Mouse (Mus musculus): ENCODE data around the gene Kdm2a.
"Not testable (repeated sequence)": the region's sequence is repeated elsewhere in the genome, so short reads cannot be mapped to it uniquely, and the experiment has no call there.

The Kdm2a gene

GRCm38 (mm10) chr19:4417183-4417582 lies 19.1 kb upstream of the Kdm2a start:
- peak; percentile 39 for DNase-seq (ENCODE audit: low read depth, low spot score)

DNA sequence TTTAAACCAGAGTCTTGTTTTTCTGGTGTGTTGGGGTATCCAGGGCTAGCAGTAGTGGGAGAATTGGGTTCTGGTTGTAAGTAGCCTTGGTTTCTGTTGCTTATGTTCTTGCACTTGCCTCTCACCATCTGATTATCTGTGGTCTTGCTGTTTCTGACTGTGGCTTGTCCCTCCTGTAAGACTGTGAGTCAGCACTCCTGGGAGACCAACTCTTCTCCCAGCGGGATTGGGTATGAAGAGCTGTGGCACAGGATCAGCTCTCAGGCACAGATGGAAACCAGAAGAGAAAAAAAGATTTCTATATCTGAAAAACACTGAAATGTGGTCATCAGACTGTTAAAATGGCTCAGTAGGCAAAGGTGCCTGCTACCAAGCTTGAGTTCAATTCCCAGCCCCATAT lies 16.5 kb upstream of the Kdm2a start:
- no peak for DNase-seq (ENCODE audit: low read depth, low spot score)

DNA sequence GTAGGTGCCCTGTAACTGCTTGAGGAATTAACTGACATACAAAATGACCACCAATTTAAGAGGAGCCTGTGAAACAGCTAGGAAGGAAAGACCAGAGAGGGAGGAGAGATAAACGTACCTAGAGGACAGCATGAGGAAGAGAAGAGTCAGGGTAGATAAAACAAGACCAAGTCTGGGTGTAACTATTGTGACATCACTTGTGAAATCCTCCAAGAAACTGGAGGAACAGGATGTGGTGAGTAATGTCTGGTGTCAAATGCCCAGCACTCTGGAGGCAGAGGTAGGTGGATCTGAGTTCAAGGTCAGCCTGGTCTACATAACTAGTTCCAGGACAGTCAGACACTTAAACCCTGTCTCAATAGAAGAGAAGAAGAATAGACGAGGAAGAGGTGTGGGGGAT lies 11.0 kb upstream of the Kdm2a start:
- no peak for DNase-seq (ENCODE audit: low read depth, low spot score)

DNA sequence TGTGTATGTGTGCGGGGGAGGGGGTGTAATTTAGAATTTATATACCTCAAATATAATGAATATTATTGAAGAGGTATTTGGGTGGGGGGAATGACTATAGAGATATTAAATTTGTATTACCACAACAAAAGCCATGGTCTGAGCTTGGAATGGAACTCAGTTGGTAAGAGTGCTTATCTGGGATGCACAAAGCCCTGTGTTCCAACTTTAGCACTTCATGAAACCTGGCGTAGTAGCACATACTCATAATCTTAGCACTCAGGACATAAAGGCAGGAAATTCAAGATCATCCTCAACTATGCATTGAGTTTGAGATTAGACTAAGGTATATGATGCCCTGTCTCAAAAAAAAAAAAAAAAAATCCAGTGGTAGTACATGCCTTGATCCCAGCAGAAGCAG lies 6.8 kb upstream of the Kdm2a start:
- no peak for DNase-seq (ENCODE audit: low read depth, low spot score)

DNA sequence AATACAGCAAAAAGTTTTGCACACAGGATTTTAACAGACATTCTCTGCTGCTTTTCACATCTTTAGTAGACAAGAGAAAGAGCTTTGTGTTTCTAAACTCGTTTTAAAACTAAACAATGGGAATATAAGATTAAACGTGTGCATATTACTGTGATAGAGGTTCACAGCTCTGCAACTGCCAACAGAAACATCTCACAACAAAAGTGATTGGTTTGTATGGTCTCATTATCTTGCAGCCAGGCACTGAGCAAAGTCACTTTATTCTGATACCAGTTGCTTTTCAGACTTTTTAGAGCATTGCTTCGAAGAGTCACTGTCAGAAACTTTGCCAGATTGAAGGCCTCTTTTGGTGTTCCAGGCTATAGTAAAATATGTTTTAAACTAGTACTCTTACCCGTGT lies 874 bp upstream of the Kdm2a start:
- no peak for DNase-seq (ENCODE audit: low read depth, low spot score)

DNA sequence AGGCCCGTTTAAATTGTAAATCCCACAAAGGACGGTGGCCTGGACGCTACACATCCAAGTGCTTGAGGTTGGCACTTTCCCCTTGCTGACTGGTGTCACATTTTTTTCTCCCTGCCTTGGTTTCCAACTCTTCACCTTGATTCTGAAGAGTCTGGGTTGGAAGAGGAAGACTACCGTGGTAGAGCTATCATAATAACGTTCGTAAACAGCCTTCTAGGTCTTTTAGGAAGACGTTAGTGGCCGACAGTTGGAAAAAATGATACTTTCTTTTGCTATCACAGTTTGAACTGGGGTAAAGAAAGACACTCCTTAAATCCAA lies 504 bp upstream of the Kdm2a start:
- no peak for DNase-seq (ENCODE audit: low read depth, low spot score)

DNA sequence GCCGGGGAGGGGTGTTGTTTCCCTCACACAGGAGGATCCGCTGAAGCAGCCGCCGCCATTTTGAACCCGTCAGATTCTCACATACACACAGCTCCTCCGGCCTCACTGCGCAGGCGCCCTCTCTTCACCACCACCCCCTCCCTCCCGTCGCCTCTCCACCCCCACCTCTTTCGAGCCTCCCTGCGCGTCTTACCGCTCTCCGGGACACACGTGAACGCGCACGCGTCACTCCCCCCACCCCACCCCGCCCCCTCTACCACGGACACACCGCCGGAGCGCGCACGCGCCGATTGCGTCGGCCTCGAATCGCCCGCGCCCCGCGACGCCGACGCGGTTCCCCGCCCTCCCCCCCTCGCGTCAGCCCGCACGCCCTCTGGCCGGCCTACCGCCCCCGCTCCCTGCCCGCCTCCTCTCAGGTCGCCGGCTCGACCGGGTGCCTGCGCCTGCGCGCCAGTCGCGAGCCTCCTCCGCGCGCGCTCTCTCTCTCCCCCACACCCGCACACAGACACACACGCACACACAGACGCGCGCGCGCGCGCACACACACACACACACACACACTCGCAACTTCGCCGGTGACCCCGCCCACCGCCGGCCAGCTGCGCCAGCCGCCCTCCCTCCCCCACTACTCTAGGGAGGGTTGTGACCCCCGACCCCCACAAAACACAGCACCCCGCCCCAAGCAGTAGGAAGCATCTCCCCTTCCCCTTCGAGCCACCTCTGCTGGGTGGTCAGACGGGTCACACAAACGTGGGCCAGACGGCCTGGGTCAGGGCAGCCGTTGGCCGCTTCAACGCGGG lies 887 bp downstream of the Kdm2a start:
- DNase-seq (ENCODE audit: low read depth, low spot score) = peak; percentile 99

DNA sequence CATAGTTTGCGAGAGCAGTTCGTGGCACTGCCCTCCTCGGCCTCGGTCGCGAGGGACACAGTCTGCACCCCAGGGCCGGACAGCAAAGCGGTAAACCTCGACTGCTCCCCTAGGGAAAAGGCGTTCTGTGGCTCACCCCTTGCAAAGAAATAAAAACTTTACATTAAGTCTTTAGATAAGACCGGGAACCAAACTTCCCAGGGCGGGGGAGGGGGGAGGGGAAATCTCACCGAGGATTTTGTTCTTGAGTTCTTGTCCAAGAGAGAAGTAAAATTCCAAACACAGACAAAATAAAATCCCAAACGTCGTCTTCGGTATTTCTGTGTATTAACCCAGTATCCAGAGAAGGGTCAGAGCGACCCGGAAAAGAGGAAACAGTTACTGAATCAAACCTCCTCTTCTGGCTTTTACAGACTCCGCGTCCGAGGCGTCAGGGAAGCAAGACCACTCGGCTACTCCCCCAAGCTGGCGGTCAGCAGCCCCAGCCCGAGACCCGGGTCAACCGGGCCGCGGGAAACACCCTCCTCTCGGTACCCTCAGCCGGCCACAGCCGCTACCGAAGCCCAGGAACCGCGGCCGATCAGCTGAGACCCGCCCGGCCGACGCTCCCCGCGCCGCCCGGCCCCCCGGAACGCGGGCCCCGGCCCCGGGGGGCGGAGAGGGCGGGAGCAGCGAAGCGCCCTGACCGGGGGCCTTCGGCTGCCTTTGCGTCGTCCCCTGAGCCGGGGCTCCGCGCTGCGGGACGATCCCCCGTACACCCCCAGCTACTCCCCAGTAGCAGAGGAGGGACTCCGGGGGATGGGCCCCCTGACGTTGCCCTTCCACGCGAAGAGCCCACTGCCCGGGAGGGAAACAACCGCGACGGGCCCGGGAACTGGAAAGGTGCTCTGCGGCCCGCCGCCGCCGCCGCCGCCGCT lies 1.7 kb downstream of the Kdm2a start:
- peak; percentile 10 for DNase-seq (ENCODE audit: low read depth, low spot score)

GRCm38 (mm10) chr19:4387276-4387675 lies 10.8 kb downstream of the Kdm2a start:
- DNase-seq (ENCODE audit: low read depth, low spot score) = no peak

GRCm38 (mm10) chr19:4385026-4385425 lies 13.1 kb downstream of the Kdm2a start:
- DNase-seq (ENCODE audit: low read depth, low spot score) = no peak

- no peak for DNase-seq (ENCODE audit: low read depth, low spot score)
Measured at GRCm38 (mm10) chr19:4384322-4384721, 13.8 kb downstream of the Kdm2a start.

- no peak for DNase-seq (ENCODE audit: low read depth, low spot score)
Measured at GRCm38 (mm10) chr19:4383306-4383705, 14.8 kb downstream of the Kdm2a start.

DNA sequence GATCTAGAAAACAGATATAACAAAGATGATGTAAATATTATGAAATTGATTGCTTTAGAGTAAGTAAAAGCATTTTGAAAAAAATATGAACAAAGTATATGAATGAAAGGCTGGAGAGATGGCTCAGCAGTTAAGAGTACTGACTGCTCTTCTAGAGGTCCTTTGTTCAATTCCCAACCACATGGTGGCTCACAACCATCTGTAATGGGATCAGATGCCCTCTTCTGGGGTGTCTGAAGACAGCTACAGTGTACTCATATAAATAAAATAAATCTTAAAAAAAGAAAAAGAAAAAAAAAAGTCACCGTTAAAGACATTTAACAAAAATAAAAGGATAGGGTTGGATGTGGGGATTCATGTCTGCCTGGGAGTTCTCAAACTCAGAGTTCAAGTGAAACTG lies 15.8 kb downstream of the Kdm2a start:
- not testable (repeated sequence) for DNase-seq (ENCODE audit: low read depth, low spot score)

DNA sequence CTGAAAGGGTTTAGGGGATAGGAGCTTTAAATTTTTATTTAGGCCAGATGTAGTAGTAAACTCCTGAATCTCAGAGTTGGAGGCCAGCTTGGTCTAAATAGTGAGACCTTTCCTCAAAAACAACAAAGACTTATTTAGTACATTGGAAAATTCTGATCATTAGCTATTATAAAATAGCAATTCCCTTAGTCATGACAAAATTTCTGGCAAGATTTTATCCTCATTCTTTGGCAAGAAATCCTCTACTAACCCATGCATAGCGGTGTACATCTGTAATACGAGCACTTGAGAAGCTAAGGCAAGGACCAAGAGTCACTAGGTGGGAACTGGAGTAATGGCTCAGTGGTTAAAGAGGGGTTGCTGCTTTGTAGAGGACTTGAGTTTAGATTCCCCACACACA lies 27.4 kb downstream of the Kdm2a start:
- peak; percentile 11 for DNase-seq (ENCODE audit: low read depth, low spot score)

GRCm38 (mm10) chr19:4370254-4370653 lies 27.8 kb downstream of the Kdm2a start:
- no peak for DNase-seq (ENCODE audit: low read depth, low spot score)

GRCm38 (mm10) chr19:4349455-4349854 lies 48.6 kb downstream of the Kdm2a start:
- no peak for DNase-seq (ENCODE audit: low read depth, low spot score)

DNA sequence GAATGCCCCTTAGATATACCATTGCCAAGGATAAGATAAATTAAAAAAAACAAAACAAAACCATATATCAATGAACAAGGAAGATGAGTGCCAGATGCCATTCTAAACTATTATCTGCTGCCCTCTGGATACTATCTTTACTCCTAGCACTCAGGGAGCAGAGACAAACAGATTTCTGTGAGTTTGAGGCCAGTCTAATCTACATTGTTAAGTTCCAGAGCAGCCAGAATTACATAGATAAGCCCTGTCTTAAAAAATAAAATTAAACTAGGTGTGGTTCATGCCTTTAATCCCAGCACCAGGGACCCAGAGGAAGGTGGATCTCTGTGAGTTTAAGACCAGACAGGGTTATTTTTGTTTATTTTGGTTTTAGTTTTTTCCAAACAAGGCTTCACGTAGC lies 51.6 kb downstream of the Kdm2a start:
- no peak for DNase-seq (ENCODE audit: low read depth, low spot score)

DNA sequence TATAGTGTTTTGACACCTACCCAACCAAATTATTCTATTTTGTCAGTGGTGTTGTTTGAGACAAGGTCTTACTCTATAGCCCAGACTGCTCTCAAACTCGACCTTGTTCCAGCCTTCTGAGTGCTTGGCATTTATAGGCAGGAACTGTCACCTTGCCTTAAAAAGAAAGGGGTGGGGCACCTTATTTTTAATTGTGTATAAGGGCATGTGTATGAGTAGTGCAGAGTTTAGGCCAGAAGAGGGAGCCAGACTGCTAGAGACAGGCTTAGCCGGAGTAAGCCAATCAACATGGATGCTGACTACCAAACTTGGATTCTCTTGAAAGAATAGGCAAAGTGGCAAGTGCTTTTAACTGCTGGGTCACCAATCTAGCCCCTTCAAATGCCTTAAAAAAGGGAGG lies 59.9 kb downstream of the Kdm2a start:
- peak; percentile 51 for DNase-seq (ENCODE audit: low read depth, low spot score)

- peak; percentile 97 for DNase-seq (ENCODE audit: low read depth, low spot score)
Measured at GRCm38 (mm10) chr19:4333791-4334190, 64.3 kb downstream of the Kdm2a start.

GRCm38 (mm10) chr19:4333100-4333775 lies 64.8 kb downstream of the Kdm2a start:
- no peak for DNase-seq (ENCODE audit: low read depth, low spot score)

DNA sequence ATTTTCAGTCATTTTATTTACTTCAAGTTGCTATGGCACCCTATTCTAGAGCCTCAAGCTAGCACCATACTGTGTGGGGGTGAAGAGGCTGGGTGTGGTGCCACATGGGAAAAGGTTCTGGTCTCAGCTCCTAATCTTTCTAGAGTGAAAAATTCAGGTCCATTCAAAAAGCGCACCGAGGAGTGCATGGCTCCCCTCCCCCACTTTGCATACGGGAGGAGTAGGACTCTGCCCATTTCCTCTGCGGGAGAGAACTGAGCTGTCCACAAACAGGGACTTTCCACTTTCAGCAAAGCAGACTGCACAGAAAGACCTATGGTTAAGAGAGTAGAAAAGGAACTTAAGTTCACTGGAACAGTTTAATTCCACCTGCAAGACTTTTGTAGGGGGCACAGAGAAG lies 65.4 kb downstream of the Kdm2a start:
- no peak for DNase-seq (ENCODE audit: low read depth, low spot score)

- no peak for DNase-seq (ENCODE audit: low read depth, low spot score)
Measured at GRCm38 (mm10) chr19:4331273-4331672, 66.8 kb downstream of the Kdm2a start.
